Mouse (Mus musculus): ENCODE data around the gene Tnf. TPM values are rescaled to one million over a fixed set of nuclear protein-coding genes. Genes with fewer than 3 reads are reported as not detected.

Gene Tnf
- total and polyA plus RNA-seq, 2 experiments from 2014 or later, result 0.09 TPM; not detected in 1

DNA sequence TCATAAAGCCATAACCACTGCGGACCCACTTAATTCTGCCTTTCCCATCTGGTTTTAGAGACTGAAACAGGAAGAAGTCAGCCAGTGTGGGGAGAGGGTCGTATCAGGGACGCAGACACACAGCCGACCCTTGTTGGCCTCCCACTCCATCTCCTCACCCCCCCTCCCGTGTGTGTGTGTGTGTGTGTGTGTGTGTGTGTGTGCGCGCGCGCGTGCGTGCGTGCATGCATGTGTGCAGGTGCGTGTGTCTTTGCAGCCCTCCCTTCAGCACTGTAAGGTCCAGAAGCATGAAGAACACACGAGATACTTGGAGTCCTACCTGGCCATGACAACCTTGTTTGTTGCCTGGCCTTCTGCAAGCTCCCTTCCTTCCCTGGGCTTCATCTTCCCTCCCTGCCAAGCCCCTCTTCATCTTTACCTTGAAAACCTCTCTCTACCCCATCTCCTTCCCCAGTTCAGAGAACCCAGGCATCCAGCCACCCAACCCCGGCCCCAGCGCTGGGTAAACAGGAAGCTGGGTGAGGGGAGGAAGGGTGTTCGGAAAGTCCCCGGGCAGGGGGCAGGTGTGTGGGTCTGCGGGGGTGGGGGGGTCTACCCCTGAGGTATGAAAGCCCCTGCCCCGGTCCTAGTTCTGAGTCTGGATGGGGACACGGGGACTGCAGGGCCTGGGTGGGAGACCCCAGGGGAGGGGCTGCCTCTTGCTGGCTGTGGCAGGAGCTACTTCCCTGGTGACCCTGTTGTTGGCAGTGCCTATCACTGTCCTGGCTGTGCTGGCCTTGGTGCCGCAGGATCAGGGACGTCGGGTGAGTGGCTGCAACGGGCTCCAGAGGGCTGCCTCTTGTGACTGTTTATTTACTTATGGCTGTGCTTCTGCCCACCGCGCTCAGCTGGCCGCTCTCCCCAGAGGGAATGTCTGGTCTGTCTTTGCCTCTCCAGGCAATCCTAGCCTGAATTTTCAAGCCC lies 7.6 kb downstream of the Tnf start, which contains the start of gene Ltb:
Ltb (plus strand) TSS at position 559 of the 963 bp plus-strand sequence.
- Histone ChIP-seq H3K9me3 (ENCODE audit: low read length) (no peaks in the 10 kb centered on the region), H3K9ac (replicated peaks; ENCODE audit: low read length, poor library complexity, severe bottlenecking) (no peak within 1 kb of the TSS), H3K27ac (ENCODE audit: low read depth, low read length) (no peak within 1 kb of the TSS), H3K4me2 (ENCODE audit: low read depth, low read length, poor library complexity, severe bottlenecking) (peak within 1 kb of the TSS; percentile 59), H3K36me3 (ENCODE audit: insufficient read depth, low read length) (no peaks in the 10 kb centered on the region), H3K27me3 (ENCODE audit: insufficient read depth, low read length) (peaks cover 14% of the 10 kb centered on the region), H3K4me1 (ENCODE audit: insufficient read depth, low read length) (no peaks in the 10 kb centered on the region), H3K4me3 (ENCODE audit: low read depth, low read length) (peak within 1 kb of the TSS; percentile 40; the same call in 1 of the 2 replicates)
- no peak for ATAC-seq (ENCODE audit: low FRiP score)
- TF ChIP-seq CTCF (IDR thresholded peaks at IDR 0.05), result no peak
- DNase-seq (ENCODE audit: low spot score), result no peak
- 80% methylated on average over 28 of the region's 28 CpGs for WGBS

DNA sequence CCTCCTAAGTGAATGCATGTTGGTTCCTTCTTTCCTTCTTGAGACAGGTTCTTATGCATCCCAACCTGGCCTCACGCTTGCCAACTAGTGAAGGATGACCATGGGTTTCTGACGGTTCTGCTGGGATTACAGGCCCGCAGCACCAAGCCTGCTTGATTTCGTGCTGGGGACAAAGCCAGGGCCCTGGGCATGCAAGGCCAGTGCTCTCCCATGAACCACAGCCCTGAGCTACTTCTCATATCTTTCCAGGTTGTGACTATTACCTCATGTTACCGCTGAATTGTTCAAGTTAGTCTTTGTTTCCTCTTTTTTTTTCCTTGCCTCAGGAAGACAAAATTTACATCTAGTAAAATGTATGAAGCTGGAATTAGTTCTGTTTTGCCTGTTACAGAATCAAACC lies 8.9 kb downstream of the Tnf start:
- peaks cover 14% of the 10 kb centered on the region for H3K27me3 ChIP-seq (ENCODE audit: insufficient read depth, low read length)
- H3K9me3 ChIP-seq (ENCODE audit: low read length), result no peaks in the 10 kb centered on the region
- ATAC-seq (ENCODE audit: low FRiP score) (no peak), DNase-seq (ENCODE audit: low spot score) (no peak)
- H3K27ac ChIP-seq (ENCODE audit: low read depth, low read length), result no peak overlapping the region
- H3K36me3 ChIP-seq (ENCODE audit: insufficient read depth, low read length), result no peaks in the 10 kb centered on the region
- H3K4me2 ChIP-seq (ENCODE audit: low read depth, low read length, poor library complexity, severe bottlenecking), result no peak overlapping the region
- WGBS, result 82% methylated on average over 5 of the region's 5 CpGs
- TF ChIP-seq CTCF (IDR thresholded peaks at IDR 0.05), result no peak
- H3K9ac ChIP-seq (replicated peaks; ENCODE audit: low read length, poor library complexity, severe bottlenecking), result no peak overlapping the region
- no peaks in the 10 kb centered on the region for H3K4me1 ChIP-seq (ENCODE audit: insufficient read depth, low read length)
- H3K4me3 ChIP-seq (ENCODE audit: low read depth, low read length), result no peak overlapping the region

- no peaks in the 10 kb centered on the region for H3K9me3 ChIP-seq (ENCODE audit: low read length)
- no peak for TF ChIP-seq CTCF (IDR thresholded peaks at IDR 0.05)
- peaks cover 14% of the 10 kb centered on the region for H3K27me3 ChIP-seq (ENCODE audit: insufficient read depth, low read length)
- H3K9ac ChIP-seq (replicated peaks; ENCODE audit: low read length, poor library complexity, severe bottlenecking), result no peak overlapping the region
- no peaks in the 10 kb centered on the region for H3K4me1 ChIP-seq (ENCODE audit: insufficient read depth, low read length)
- H3K36me3 ChIP-seq (ENCODE audit: insufficient read depth, low read length), result no peaks in the 10 kb centered on the region
- H3K4me3 ChIP-seq (ENCODE audit: low read depth, low read length), result no peak overlapping the region
- H3K27ac ChIP-seq (ENCODE audit: low read depth, low read length), result no peak overlapping the region
- ATAC-seq (ENCODE audit: low FRiP score), result no peak
- DNase-seq (ENCODE audit: low spot score), result no peak
- H3K4me2 ChIP-seq (ENCODE audit: low read depth, low read length, poor library complexity, severe bottlenecking), result no peak overlapping the region
- WGBS, result 62% methylated on average over 2 of the region's 2 CpGs
These were observed 10.1 kb downstream of the Tnf start for GRCm38 (mm10) chr17:35191723-35192122.

GRCm38 (mm10) chr17:35190096-35190495 lies 11.7 kb downstream of the Tnf start:
- ATAC-seq (ENCODE audit: low FRiP score) (no peak), DNase-seq (ENCODE audit: low spot score) (no peak)
- Histone ChIP-seq H3K36me3 (ENCODE audit: insufficient read depth, low read length) (no peaks in the 10 kb centered on the region), H3K4me3 (ENCODE audit: low read depth, low read length) (no peak overlapping the region), H3K4me1 (ENCODE audit: insufficient read depth, low read length) (no peaks in the 10 kb centered on the region), H3K9me3 (ENCODE audit: low read length) (no peaks in the 10 kb centered on the region), H3K9ac (replicated peaks; ENCODE audit: low read length, poor library complexity, severe bottlenecking) (no peak overlapping the region), H3K27me3 (ENCODE audit: insufficient read depth, low read length) (peaks cover 12% of the 10 kb centered on the region), H3K4me2 (ENCODE audit: low read depth, low read length, poor library complexity, severe bottlenecking) (no peak overlapping the region), H3K27ac (ENCODE audit: low read depth, low read length) (no peak overlapping the region)
- no peak for TF ChIP-seq CTCF (IDR thresholded peaks at IDR 0.05)
- WGBS, result 69% methylated on average over 4 of the region's 4 CpGs

GRCm38 (mm10) chr17:35189186-35189585 lies 12.6 kb downstream of the Tnf start:
- H3K4me1 ChIP-seq (ENCODE audit: insufficient read depth, low read length), result no peaks in the 10 kb centered on the region
- WGBS, result 76% methylated on average over 1 of the region's 1 CpGs
- no peak for ATAC-seq (ENCODE audit: low FRiP score)
- H3K36me3 ChIP-seq (ENCODE audit: insufficient read depth, low read length), result no peaks in the 10 kb centered on the region
- H3K4me2 ChIP-seq (ENCODE audit: low read depth, low read length, poor library complexity, severe bottlenecking), result no peak overlapping the region
- H3K9me3 ChIP-seq (ENCODE audit: low read length), result no peaks in the 10 kb centered on the region
- no peak overlapping the region for H3K9ac ChIP-seq (replicated peaks; ENCODE audit: low read length, poor library complexity, severe bottlenecking)
- TF ChIP-seq CTCF (IDR thresholded peaks at IDR 0.05), result no peak
- no peak overlapping the region for H3K4me3 ChIP-seq (ENCODE audit: low read depth, low read length)
- DNase-seq (ENCODE audit: low spot score), result no peak
- H3K27me3 ChIP-seq (ENCODE audit: insufficient read depth, low read length), result peaks cover 3% of the 10 kb centered on the region; the same call in 1 of the 2 replicates
- no peak overlapping the region for H3K27ac ChIP-seq (ENCODE audit: low read depth, low read length)

DNA sequence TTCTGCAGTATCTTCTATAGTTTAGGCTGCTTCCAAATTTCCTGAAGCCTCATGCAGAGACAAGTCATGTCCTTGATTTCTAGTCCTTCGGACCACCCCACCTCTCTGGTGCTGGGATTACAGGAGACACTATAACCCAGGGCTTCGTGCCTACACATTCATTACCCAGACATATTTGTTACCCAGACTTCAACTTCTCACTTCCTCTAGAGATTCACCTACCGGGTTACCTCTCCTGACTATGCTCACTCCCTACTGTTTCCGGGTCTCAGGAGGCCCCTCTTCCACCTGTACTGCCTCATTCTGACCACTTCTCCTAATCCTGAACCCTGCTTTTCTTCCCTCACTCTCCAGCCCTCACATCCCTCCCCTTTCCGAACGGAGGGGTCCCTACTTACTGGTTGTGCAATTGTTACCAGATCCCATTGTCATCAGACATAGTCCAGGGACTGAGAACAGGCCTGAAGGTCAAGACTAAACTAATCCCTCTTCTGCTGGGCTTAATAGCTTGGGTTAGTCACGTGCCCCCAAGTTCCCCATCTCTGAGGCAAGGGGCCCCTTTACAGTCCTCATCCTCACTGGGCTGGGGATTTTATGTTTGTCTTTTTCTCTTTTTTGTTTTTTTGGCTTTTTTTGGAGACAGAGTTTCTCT lies 13.7 kb downstream of the Tnf start, which contains the start of gene Lst1:
Lst1 (minus strand) TSS at position 481 of the 652 bp plus-strand sequence.
- TF ChIP-seq CTCF (IDR thresholded peaks at IDR 0.05), result no peak
- no peak within 1 kb of the TSS for H3K9ac ChIP-seq (replicated peaks; ENCODE audit: low read length, poor library complexity, severe bottlenecking)
- H3K27me3 ChIP-seq (ENCODE audit: insufficient read depth, low read length), result no peaks in the 10 kb centered on the region
- 67% methylated on average over 7 of the region's 7 CpGs for WGBS
- no peak for DNase-seq (ENCODE audit: low spot score)
- H3K4me2 ChIP-seq (ENCODE audit: low read depth, low read length, poor library complexity, severe bottlenecking), result no peak within 1 kb of the TSS
- no peak for ATAC-seq (ENCODE audit: low FRiP score)
- no peaks in the 10 kb centered on the region for H3K9me3 ChIP-seq (ENCODE audit: low read length)
- no peaks in the 10 kb centered on the region for H3K36me3 ChIP-seq (ENCODE audit: insufficient read depth, low read length)
- no peak within 1 kb of the TSS for H3K27ac ChIP-seq (ENCODE audit: low read depth, low read length)
- no peak within 1 kb of the TSS for H3K4me3 ChIP-seq (ENCODE audit: low read depth, low read length)
- no peaks in the 10 kb centered on the region for H3K4me1 ChIP-seq (ENCODE audit: insufficient read depth, low read length)

Measured in midbrain, postnatal 0 days (tissue).